Comparison of ENCODE assay signal across 8 mouse cellular contexts in genomic region chr2:129243786-129244185, GRCm38 (mm10). TPM values are rescaled to one million over a fixed set of nuclear protein-coding genes. Genes with fewer than 3 reads are reported as not detected.
A peak's percentile ranks its signal among the peaks of the same experiment; 100 is the strongest.
DNase-seq lines count a peak whose midpoint lies in the region; ATAC-seq and TF ChIP-seq lines count a peak whose summit lies in the region.

No protein-coding gene starts in this region.

- no peaks in the 10 kb centered on the region for H3K36me3 ChIP-seq in thymus, adult 2 months (ENCODE audit: control insufficient read depth, insufficient read depth, low read length)

- no peak overlapping the region for H3K4me3 ChIP-seq in thymus, adult 2 months (ENCODE audit: control insufficient read depth, insufficient read depth, low read length)

- no peak for ATAC-seq in erythroblast, adult 5-6 weeks (replicated peaks; ENCODE audit: low FRiP score, poor library complexity, severe bottlenecking)

- TF ChIP-seq CTCF in thymus, adult 2 months (IDR thresholded peaks at IDR 0.05; ENCODE audit: borderline replicate concordance, control insufficient read depth, extremely low read depth, insufficient read depth, low read length, poor library complexity): no peak

- no peaks in the 10 kb centered on the region for H3K27me3 ChIP-seq in thymus, adult 2 months (ENCODE audit: control insufficient read depth, insufficient read depth, low read length)

- H3K27ac ChIP-seq in thymus, adult 2 months (ENCODE audit: control insufficient read depth, insufficient read depth, low read length): peak overlapping the region; percentile 3; the same call in 1 of the 2 replicates

- peaks cover 3% of the 10 kb centered on the region for H3K4me1 ChIP-seq in thymus, adult 2 months (replicated peaks; ENCODE audit: control insufficient read depth, insufficient read depth, low read length)

- TF ChIP-seq POLR2A in thymus, adult 2 months (IDR thresholded peaks at IDR 0.05; ENCODE audit: control insufficient read depth, extremely low read depth, insufficient read depth, low read length, poor library complexity): no peak

- DNase-seq in cerebellum, adult 18-20 months: peak; percentile 23 to 37
- DNase-seq in cerebellum, postnatal 4 days (ENCODE audit: low spot score in 2 of 2): no peak
- DNase-seq in thymus, adult 2 months: peak; percentile 35
- no peak for DNase-seq in thymus, adult 18-20 months
- peak; percentile 18 to 27 for DNase-seq in layer of hippocampus, postnatal 36 days
- peak; percentile 49 for DNase-seq in thymus, postnatal 25 days
- no peak for DNase-seq in embryo, embryonic 9.5 days (ENCODE audit: extremely low spot score)

- WGBS in thymus, adult 2 months: 29% methylated on average over 9 of the region's 9 CpGs

RNA-seq across cellular contexts. Expression of gene Slc20a1, which starts 45.2 kb away (rescaled TPM):
- 77.3 and 82.0 TPM in 2 replicates for polyA plus RNA-seq in thymus, adult 2 months (2012; rRNA removed)
- 100 to 1,000 TPM; 115 to 119 TPM for total RNA-seq in layer of hippocampus, postnatal 36 days (2021)
- total RNA-seq in erythroblast, adult 5-6 weeks (2015; ENCODE audit: low replicate concordance): 40.5 and 44.1 TPM in 2 replicates
- total RNA-seq in erythroblast, adult 5-6 weeks (2017; ENCODE audit: low replicate concordance): 240 and 313 TPM in 2 replicates

RNA-seq across cellular contexts. Expression of gene Ckap2l, which starts 53.2 kb away (rescaled TPM):
- 5.1 and 7.5 TPM in 2 replicates for polyA plus RNA-seq in thymus, adult 2 months (2012; rRNA removed)
- total RNA-seq in layer of hippocampus, postnatal 36 days (2021): under 1 TPM; 0.43 to 0.52 TPM
- 47.4 and 54.4 TPM in 2 replicates for total RNA-seq in erythroblast, adult 5-6 weeks (2015; ENCODE audit: low replicate concordance)
- 23.1 and 26.3 TPM in 2 replicates for total RNA-seq in erythroblast, adult 5-6 weeks (2017; ENCODE audit: low replicate concordance)

Comparison
In these comparisons a context has a peak if more than half of its experiments do, and no peak if none do; other contexts are left out.
1. DNase-seq: peak in cerebellum, adult 18-20 months (2 of 2), thymus, adult 2 months (single experiment), layer of hippocampus, postnatal 36 days (2 of 2) and thymus, postnatal 25 days (single experiment); none in cerebellum, postnatal 4 days (0 of 2), thymus, adult 18-20 months (0 of 2) and embryo, embryonic 9.5 days (single experiment).
2. RNA of gene Ckap2l, which starts 53.2 kb away (total RNA-seq): 23.1 to 54.4 TPM in erythroblast, adult 5-6 weeks; 0.43 to 0.52 TPM in layer of hippocampus, postnatal 36 days; every median in the first group is over 10 times any median in the second.